Mouse (Mus musculus): ENCODE measurements at regions not wholly inside any gene's neighbourhood (a gene's known extent, or its start where the extent isn't known, plus 50 kb on each side); places are given as distances from the start of the nearest gene placed in this dataset.

GRCm38 (mm10) chr5:64591792-64592191 is 211.4 kb upstream of the Klf3 start:
- TF ChIP-seq POLR2A (IDR thresholded peaks at IDR 0.05; ENCODE audit: control insufficient read depth, extremely low read depth, insufficient read depth, low read length, poor library complexity) (no peak), CTCF (IDR thresholded peaks at IDR 0.05; ENCODE audit: borderline replicate concordance, control insufficient read depth, extremely low read depth, insufficient read depth, low read length, poor library complexity) (no peak)

Measured in thymus, adult 2 months (tissue).